In the genomic region with DNA sequence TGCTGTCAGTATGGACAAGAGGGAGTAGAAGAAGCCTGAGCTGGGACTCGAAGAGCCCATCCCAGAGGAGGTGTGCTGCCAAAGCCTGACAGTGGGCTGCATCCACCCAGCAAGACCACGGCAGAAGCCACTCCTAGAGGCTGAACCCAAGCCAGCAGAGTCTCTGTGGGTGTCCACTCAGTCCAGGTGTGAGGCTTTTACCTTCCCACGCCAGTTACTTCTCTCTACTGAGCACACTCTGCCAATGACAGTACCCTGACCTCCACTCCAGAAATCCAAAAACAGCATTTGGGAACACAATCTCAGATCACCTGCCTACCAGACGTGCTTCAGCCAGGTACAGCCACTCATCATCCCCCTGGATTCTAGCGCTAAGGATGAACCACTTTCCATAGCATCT, we compare ENCODE assay signal across 19 mouse cellular contexts.
DNase-seq lines count a peak whose midpoint lies in the region; ATAC-seq and TF ChIP-seq lines count a peak whose summit lies in the region.
"Had no signal": no experiment of that assay in that cellular context is flagged by ENCODE, and none has a peak within 500 bp of the region (broad histone marks: within the 10 kb centered on the region; RNA-seq: fewer than 3 reads in every experiment).

No protein-coding gene starts in this region.

- 64% methylated on average over 5 of the region's 5 CpGs for WGBS in embryonic facial prominence, embryonic 15.5 days
- 77% methylated on average over 5 of the region's 5 CpGs for WGBS in embryonic facial prominence, embryonic 10.5 days
- WGBS in hindbrain, postnatal 0 days = 54% methylated on average over 5 of the region's 5 CpGs
- WGBS in hindbrain, embryonic 13.5 days = 72% methylated on average over 5 of the region's 5 CpGs

- no peak overlapping the region for H3K27ac ChIP-seq in embryonic facial prominence, embryonic 15.5 days (replicated peaks)
- H3K27ac ChIP-seq in embryonic facial prominence, embryonic 10.5 days (replicated peaks) = no peak overlapping the region
- peak overlapping the region; percentile 56; the same call in 1 of the 2 replicates for H3K27ac ChIP-seq in hindbrain, postnatal 0 days
- no peak overlapping the region for H3K27ac ChIP-seq in hindbrain, embryonic 13.5 days
- H3K27ac ChIP-seq: forebrain, embryonic 12.5 days; gastrocnemius, adult 2 months; heart, embryonic 15.5 days; kidney, postnatal 0 days had no signal

- no peak overlapping the region for H3K4me3 ChIP-seq in embryonic facial prominence, embryonic 15.5 days (replicated peaks)
- H3K4me3 ChIP-seq in embryonic facial prominence, embryonic 10.5 days = no peak overlapping the region
- H3K4me3 ChIP-seq in hindbrain, postnatal 0 days (ENCODE audit: low read length) = no peak overlapping the region
- no peak overlapping the region for H3K4me3 ChIP-seq in hindbrain, embryonic 13.5 days
- H3K4me3 ChIP-seq: forebrain, embryonic 12.5 days; gastrocnemius, adult 2 months; heart, embryonic 15.5 days had no signal

- H3K9ac ChIP-seq in embryonic facial prominence, embryonic 15.5 days = no peak overlapping the region
- H3K9ac ChIP-seq in hindbrain, postnatal 0 days (replicated peaks; ENCODE audit: low read length) = no peak overlapping the region
- no peak overlapping the region for H3K9ac ChIP-seq in hindbrain, embryonic 13.5 days
- H3K9ac ChIP-seq: forebrain, embryonic 12.5 days; heart, embryonic 15.5 days had no signal

- H3K27me3 ChIP-seq in embryonic facial prominence, embryonic 15.5 days = no peaks in the 10 kb centered on the region
- 0 out of 2 replicates have a peak, but pooled peaks cover 5% of the 10 kb centered on the region for H3K27me3 ChIP-seq in embryonic facial prominence, embryonic 10.5 days (replicated peaks; ENCODE audit: low read depth, poor library complexity, severe bottlenecking)
- H3K27me3 ChIP-seq in hindbrain, postnatal 0 days (ENCODE audit: insufficient read depth, low read length) = no peaks in the 10 kb centered on the region
- H3K27me3 ChIP-seq in hindbrain, embryonic 13.5 days = no peaks in the 10 kb centered on the region
- H3K27me3 ChIP-seq: heart, embryonic 15.5 days had no signal

- no peak for TF ChIP-seq CTCF in hindbrain, postnatal 0 days (IDR thresholded peaks at IDR 0.05; ENCODE audit: low read depth)

- DNase-seq in embryonic facial prominence, embryonic 10.5 days (ENCODE audit: low spot score) = no peak
- no peak for DNase-seq in hindbrain, postnatal 0 days (ENCODE audit: low spot score)
- DNase-seq in cerebellum, adult 18-20 months = peak; percentile 41 to 58
- peak; percentile 62 to 69 for DNase-seq in cerebellum, postnatal 10 days
- DNase-seq in right cerebral cortex, postnatal 4 days = no peak
- no peak for DNase-seq in urinary bladder, postnatal 4 days (ENCODE audit: low spot score in 2 of 2)
- DNase-seq: adrenal gland, postnatal 25 days; gastrocnemius, adult 2 months; heart, postnatal 4 days; kidney, adult 2 months; lung, postnatal 4 days; retina, postnatal 1 day; thymus, postnatal 25 days had no signal

- no peaks in the 10 kb centered on the region for H3K36me3 ChIP-seq in embryonic facial prominence, embryonic 15.5 days
- H3K36me3 ChIP-seq in embryonic facial prominence, embryonic 10.5 days (replicated peaks) = no peaks in the 10 kb centered on the region
- no peaks in the 10 kb centered on the region for H3K36me3 ChIP-seq in hindbrain, postnatal 0 days (ENCODE audit: insufficient read depth, low read length)
- no peaks in the 10 kb centered on the region for H3K36me3 ChIP-seq in hindbrain, embryonic 13.5 days
- H3K36me3 ChIP-seq: forebrain, embryonic 12.5 days; heart, embryonic 15.5 days had no signal

- H3K9me3 ChIP-seq in embryonic facial prominence, embryonic 15.5 days (replicated peaks) = no peaks in the 10 kb centered on the region
- H3K9me3 ChIP-seq in embryonic facial prominence, embryonic 10.5 days = no peaks in the 10 kb centered on the region
- no peaks in the 10 kb centered on the region for H3K9me3 ChIP-seq in hindbrain, postnatal 0 days (ENCODE audit: low read length)
- no peaks in the 10 kb centered on the region for H3K9me3 ChIP-seq in hindbrain, embryonic 13.5 days
- H3K9me3 ChIP-seq: forebrain, embryonic 12.5 days; heart, embryonic 15.5 days had no signal

- 0 out of 2 replicates have a peak, but pooled peaks have one; percentile 20 for ATAC-seq in embryonic facial prominence, embryonic 15.5 days (ENCODE audit: insufficient number of reproducible peaks, low FRiP score, low TSS enrichment, low read depth)
- ATAC-seq in hindbrain, postnatal 0 days = no peak
- ATAC-seq in hindbrain, embryonic 13.5 days (ENCODE audit: low FRiP score) = no peak
- ATAC-seq: CD4-positive, CD25-positive, alpha-beta regulatory T cell, adult 4 months had no signal

- H3K4me1 ChIP-seq in embryonic facial prominence, embryonic 15.5 days = 0 out of 2 replicates have a peak, but pooled peaks cover 9% of the 10 kb centered on the region
- peaks cover 34% of the 10 kb centered on the region for H3K4me1 ChIP-seq in embryonic facial prominence, embryonic 10.5 days
- peaks cover 18% of the 10 kb centered on the region for H3K4me1 ChIP-seq in hindbrain, postnatal 0 days (ENCODE audit: insufficient read depth, low read length)
- peaks cover 43% of the 10 kb centered on the region for H3K4me1 ChIP-seq in hindbrain, embryonic 13.5 days (replicated peaks)

- H3K4me2 ChIP-seq in embryonic facial prominence, embryonic 15.5 days (replicated peaks) = no peak overlapping the region
- no peak overlapping the region for H3K4me2 ChIP-seq in hindbrain, postnatal 0 days (ENCODE audit: low read depth, low read length)
- H3K4me2 ChIP-seq in hindbrain, embryonic 13.5 days = no peak overlapping the region
- H3K4me2 ChIP-seq: forebrain, embryonic 12.5 days; heart, embryonic 15.5 days had no signal

Comparison
In these comparisons a context has a peak if more than half of its experiments do, and no peak if none do; other contexts are left out.
1. DNase-seq: peak in cerebellum, adult 18-20 months (2 of 2) and cerebellum, postnatal 10 days (2 of 2); none in embryonic facial prominence, embryonic 10.5 days (single experiment), hindbrain, postnatal 0 days (single experiment), right cerebral cortex, postnatal 4 days (single experiment) and urinary bladder, postnatal 4 days (0 of 2).